Mouse (Mus musculus) MEL (cell line): ENCODE measurements around the gene Dnajc25. TPM values are rescaled to one million over a fixed set of nuclear protein-coding genes. Genes with fewer than 3 reads are reported as not detected.

Source experiments
- DNase-seq: peaks from one replicate; pipeline ENCODE4 v3.0.0; 2011; ENCODE audit warnings: low read depth, low spot score
- H3K27ac ChIP-seq: 2 replicates; pipeline ENCODE4 v1.5.1; 2012; ENCODE audit warnings: low read depth, mild to moderate bottlenecking, control low read depth, low read length, moderate library complexity; ENCODE audit not compliant: control insufficient read depth
- H3K27me3 ChIP-seq, 2 experiments: fragments of 150-350 bp in 1 of 2; sonication (generic) in 1 of 2; 2 replicates each; pipeline ENCODE4 v1.6.1; 2012; ENCODE audit warnings: low read length in 2 of 2, mild to moderate bottlenecking in 2 of 2, improper control_type of control experiment in 1 of 2, moderate library complexity in 1 of 2; ENCODE audit not compliant: insufficient read depth in 2 of 2, control insufficient read depth in 1 of 2
- H3K36me3 ChIP-seq, 2 experiments: 2 replicates each; pipeline ENCODE4 v1.6.1; 2012 to 2014; ENCODE audit warnings: low read length in 2 of 2, improper control_type of control experiment in 1 of 2, inconsistent platforms in 1 of 2, mild to moderate bottlenecking in 1 of 2; ENCODE audit not compliant: insufficient read depth in 2 of 2, control insufficient read depth in 1 of 2
- H3K4me1 ChIP-seq, 2 experiments: fragments of 150-350 bp in 1 of 2; sonication (generic) in 1 of 2; 2 replicates each; pipeline ENCODE4 v1.6.1; 2012; ENCODE audit warnings: low read length in 2 of 2, improper control_type of control experiment in 1 of 2, mild to moderate bottlenecking in 1 of 2; ENCODE audit not compliant: insufficient read depth in 2 of 2, control insufficient read depth in 1 of 2
- H3K4me3 ChIP-seq, 2 experiments: fragments of 150-350 bp in 1 of 2; sonication (generic) in 1 of 2; 2 replicates each; pipeline ENCODE4 v1.5.1; 2012; ENCODE audit warnings: low read depth in 2 of 2, low read length in 2 of 2, mild to moderate bottlenecking in 2 of 2, moderate library complexity in 2 of 2, control low read depth in 1 of 2, improper control_type of control experiment in 1 of 2; ENCODE audit not compliant: control insufficient read depth in 1 of 2, insufficient read depth in 1 of 2
- H3K79me2 ChIP-seq: 2 replicates; pipeline ENCODE4 v1.6.1; 2012; ENCODE audit warnings: mild to moderate bottlenecking, low read length, moderate library complexity; ENCODE audit not compliant: control insufficient read depth, poor library complexity, insufficient read depth
- H3K9ac ChIP-seq: 2 replicates; pipeline ENCODE4 v1.6.1; 2012; ENCODE audit warnings: low read depth, mild to moderate bottlenecking, control low read depth, low read length, moderate library complexity; ENCODE audit not compliant: control insufficient read depth, poor library complexity, severe bottlenecking
- H3K9me3 ChIP-seq: fragments of 150-350 bp; sonication (generic); replicated peaks from 2 replicates; pipeline ENCODE4 v1.6.1; 2012; ENCODE audit warnings: mild to moderate bottlenecking, low read length, improper control_type of control experiment, moderate library complexity; ENCODE audit not compliant: insufficient read depth
- BHLHE40 ChIP-seq: IDR thresholded peaks from 2 replicates; pipeline ENCODE4 v1.6.1; 2012; ENCODE audit warnings: low read depth, mild to moderate bottlenecking, inconsistent platforms, low read length, improper control_type of control experiment, borderline replicate concordance
- CHD1 ChIP-seq: IDR thresholded peaks from 2 replicates; pipeline ENCODE4 v1.6.1; 2012; ENCODE audit warnings: low read depth, mild to moderate bottlenecking, inconsistent platforms, low read length, improper control_type of control experiment
- CHD2 ChIP-seq: IDR thresholded peaks from 2 replicates; pipeline ENCODE4 v1.6.1; 2011; ENCODE audit warnings: low read length, improper control_type of control experiment
- E2F4 ChIP-seq: IDR thresholded peaks from 2 replicates; pipeline ENCODE4 v1.6.1; 2011; ENCODE audit warnings: low read depth, low read length, improper control_type of control experiment, borderline replicate concordance
- ELF1 ChIP-seq: IDR thresholded peaks from 2 replicates; pipeline ENCODE4 v1.6.1; 2014; ENCODE audit warnings: low read depth, mild to moderate bottlenecking, inconsistent platforms, low read length, improper control_type of control experiment, moderate library complexity
- EP300 ChIP-seq, 2 experiments: IDR thresholded peaks; 2 replicates each; pipeline ENCODE4 v1.6.1; 2011; ENCODE audit warnings: improper control_type of control experiment in 2 of 2, low read length in 2 of 2, low read depth in 1 of 2, mild to moderate bottlenecking in 1 of 2
- ETS1 ChIP-seq: IDR thresholded peaks from 2 replicates; pipeline ENCODE4 v1.6.1; 2012; ENCODE audit warnings: low read depth, mild to moderate bottlenecking, inconsistent platforms, low read length, improper control_type of control experiment, moderate library complexity
- GABPA ChIP-seq: IDR thresholded peaks from 2 replicates; pipeline ENCODE4 v1.6.1; 2012; ENCODE audit warnings: low read depth, mild to moderate bottlenecking, inconsistent platforms, low read length, improper control_type of control experiment, moderate library complexity
- GATA1 ChIP-seq: IDR thresholded peaks from 2 replicates; pipeline ENCODE4 v1.6.1; 2011; ENCODE audit warnings: low read depth, low read length, improper control_type of control experiment
- HCFC1 ChIP-seq: IDR thresholded peaks from 2 replicates; pipeline ENCODE4 v1.6.1; 2012; ENCODE audit warnings: low read depth, mild to moderate bottlenecking, inconsistent platforms, low read length, improper control_type of control experiment, moderate library complexity
- JUND ChIP-seq: IDR thresholded peaks from 2 replicates; pipeline ENCODE4 v1.6.1; 2011; ENCODE audit warnings: low read depth, mild to moderate bottlenecking, improper control_type of control experiment, low read length
- KAT2A ChIP-seq: conservative IDR thresholded peaks from 2 replicates; pipeline ENCODE4 v1.6.1; 2012; ENCODE audit warnings: low read depth, low read length, improper control_type of control experiment, inconsistent platforms
- MAFK ChIP-seq: IDR thresholded peaks from 2 replicates; pipeline ENCODE4 v1.6.1; 2011; ENCODE audit warnings: low read depth, mild to moderate bottlenecking, low read length, improper control_type of control experiment, borderline replicate concordance
- MAX ChIP-seq: IDR thresholded peaks from 2 replicates; pipeline ENCODE4 v1.6.1; 2011; ENCODE audit warnings: low read length, improper control_type of control experiment
- MAZ ChIP-seq: IDR thresholded peaks from 2 replicates; pipeline ENCODE4 v1.6.1; 2012; ENCODE audit warnings: low read depth, mild to moderate bottlenecking, inconsistent platforms, low read length, improper control_type of control experiment
- MEF2A ChIP-seq: IDR thresholded peaks from 2 replicates; pipeline ENCODE4 v1.6.1; 2014; ENCODE audit warnings: low read depth, mild to moderate bottlenecking, inconsistent platforms, low read length, improper control_type of control experiment; ENCODE audit not compliant: poor library complexity, insufficient replicate concordance, severe bottlenecking; ENCODE audit errors: extremely low read depth
- MXI1 ChIP-seq: IDR thresholded peaks from 2 replicates; pipeline ENCODE4 v1.6.1; 2011; ENCODE audit warnings: mild to moderate bottlenecking, low read depth, low read length, improper control_type of control experiment
- NELFE ChIP-seq: IDR thresholded peaks from 2 replicates; pipeline ENCODE4 v1.6.1; 2011; ENCODE audit warnings: low read depth, low read length, improper control_type of control experiment
- NRF1 ChIP-seq: IDR thresholded peaks from 2 replicates; pipeline ENCODE4 v1.6.1; 2014; ENCODE audit warnings: low read depth, mild to moderate bottlenecking, inconsistent platforms, low read length, improper control_type of control experiment, moderate library complexity; ENCODE audit not compliant: poor library complexity, insufficient read depth, severe bottlenecking
- POLR2A ChIP-seq, 2 experiments: IDR thresholded peaks; 2 replicates each; pipeline ENCODE4 v1.6.1; 2011 to 2012; ENCODE audit warnings: low read length in 2 of 2, mild to moderate bottlenecking in 2 of 2, control low read depth in 1 of 2, improper control_type of control experiment in 1 of 2, low read depth in 1 of 2, moderate library complexity in 1 of 2; ENCODE audit not compliant: control insufficient read depth in 1 of 2, insufficient read depth in 1 of 2, poor library complexity in 1 of 2
- POLR2AphosphoS2 ChIP-seq: IDR thresholded peaks from 2 replicates; pipeline ENCODE4 v1.6.1; 2011; ENCODE audit warnings: low read length, improper control_type of control experiment
- RAD21 ChIP-seq: IDR thresholded peaks from 2 replicates; pipeline ENCODE4 v1.6.1; 2011; ENCODE audit warnings: mild to moderate bottlenecking, low read depth, low read length, improper control_type of control experiment
- RCOR1 ChIP-seq: IDR thresholded peaks from 2 replicates; pipeline ENCODE4 v1.6.1; 2012; ENCODE audit warnings: low read depth, mild to moderate bottlenecking, inconsistent platforms, low read length, improper control_type of control experiment
- SIN3A ChIP-seq: IDR thresholded peaks from 2 replicates; pipeline ENCODE4 v1.6.1; 2012; ENCODE audit warnings: low read length, improper control_type of control experiment, inconsistent platforms
- SMC3 ChIP-seq: IDR thresholded peaks from 2 replicates; pipeline ENCODE4 v1.6.1; 2011; ENCODE audit warnings: low read depth, low read length, improper control_type of control experiment
- TAL1 ChIP-seq: IDR thresholded peaks from 2 replicates; pipeline ENCODE4 v1.6.1; 2012; ENCODE audit warnings: mild to moderate bottlenecking, inconsistent platforms, low read length, moderate library complexity, mixed read lengths
- TBP ChIP-seq: IDR thresholded peaks from 2 replicates; pipeline ENCODE4 v1.8.0; 2011; ENCODE audit warnings: low read depth, low read length, improper control_type of control experiment
- TCF12 ChIP-seq: IDR thresholded peaks from 2 replicates; pipeline ENCODE4 v1.6.1; 2014; ENCODE audit warnings: low read depth, mild to moderate bottlenecking, inconsistent platforms, low read length, improper control_type of control experiment, moderate library complexity
- UBTF ChIP-seq: IDR thresholded peaks from 2 replicates; pipeline ENCODE4 v1.6.1; 2012; ENCODE audit warnings: low read depth, mild to moderate bottlenecking, inconsistent platforms, low read length, improper control_type of control experiment, moderate library complexity, borderline replicate concordance; ENCODE audit not compliant: insufficient read depth
- USF1 ChIP-seq: IDR thresholded peaks from 2 replicates; pipeline ENCODE4 v1.6.1; 2014; ENCODE audit warnings: low read depth, mild to moderate bottlenecking, inconsistent platforms, low read length, improper control_type of control experiment, moderate library complexity
- USF2 ChIP-seq, 2 experiments: IDR thresholded peaks; 2 replicates each; pipeline ENCODE4 v1.6.1; 2011 to 2012; ENCODE audit warnings: improper control_type of control experiment in 2 of 2, low read length in 2 of 2, borderline replicate concordance in 1 of 2, inconsistent platforms in 1 of 2, low read depth in 1 of 2, mild to moderate bottlenecking in 1 of 2; ENCODE audit not compliant: insufficient read depth in 1 of 2
- ZC3H11A ChIP-seq: IDR thresholded peaks from 2 replicates; pipeline ENCODE4 v1.6.1; 2012; ENCODE audit warnings: low read depth, mild to moderate bottlenecking, inconsistent platforms, low read length, improper control_type of control experiment
- ZMIZ1 ChIP-seq: IDR thresholded peaks from 2 replicates; pipeline ENCODE4 v1.6.1; 2012; ENCODE audit warnings: low read depth, mild to moderate bottlenecking, inconsistent platforms, low read length, improper control_type of control experiment, moderate library complexity
- ZNF384 ChIP-seq: IDR thresholded peaks from 2 replicates; pipeline ENCODE4 v1.6.1; 2012; ENCODE audit warnings: low read depth, mild to moderate bottlenecking, inconsistent platforms, low read length, improper control_type of control experiment
- polyA plus RNA-seq, 2 experiments: library from polyadenylated mRNA; stranded (reverse) in 1 of 2; unstranded in 1 of 2; fragments of >175 nt in 1 of 2; fragments of >200 nt in 1 of 2; gene quantifications; 2 replicates each; pipeline versions ENCODE4 v1.2.1 to v1.2.4; 2012; ENCODE audit warnings: low replicate concordance in 2 of 2, low read depth in 1 of 2; ENCODE audit not compliant: insufficient read length in 2 of 2, insufficient read depth in 1 of 2, missing spikeins in 1 of 2
- total RNA-seq: library from RNA; depleted of rRNA; stranded (reverse); fragments of 300-350 nt; gene quantifications from 2 replicates; pipeline ENCODE4 v1.2.3, GENCODE M21; 2012

Dnajc25 gene
- total and polyA plus RNA-seq, 3 experiments, result 6.6 to 11.8 TPM; not detected in 1

DNA sequence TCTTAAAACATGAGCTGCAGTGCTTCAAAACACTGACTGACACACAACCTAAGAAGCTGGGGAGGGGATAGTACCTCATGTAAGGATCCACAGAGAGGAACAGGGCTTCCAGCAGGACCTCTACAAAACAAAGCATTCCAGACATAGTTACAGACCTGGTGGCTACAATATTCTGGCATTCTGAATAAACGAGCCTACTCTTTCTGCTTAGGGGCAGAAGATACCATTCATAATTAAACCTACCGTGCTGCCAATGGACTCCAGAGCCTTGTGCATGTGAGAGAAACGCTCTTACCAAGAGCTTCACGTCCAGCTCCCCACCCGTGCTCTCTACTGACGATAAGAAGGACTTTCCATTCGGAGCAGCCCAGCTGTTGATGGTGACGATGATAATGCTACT, 12.1 kb upstream of the Dnajc25 start (continued):
- no peak for TF ChIP-seq TCF12
- no peak for TF ChIP-seq UBTF
- TF ChIP-seq ETS1, result no peak

DNA sequence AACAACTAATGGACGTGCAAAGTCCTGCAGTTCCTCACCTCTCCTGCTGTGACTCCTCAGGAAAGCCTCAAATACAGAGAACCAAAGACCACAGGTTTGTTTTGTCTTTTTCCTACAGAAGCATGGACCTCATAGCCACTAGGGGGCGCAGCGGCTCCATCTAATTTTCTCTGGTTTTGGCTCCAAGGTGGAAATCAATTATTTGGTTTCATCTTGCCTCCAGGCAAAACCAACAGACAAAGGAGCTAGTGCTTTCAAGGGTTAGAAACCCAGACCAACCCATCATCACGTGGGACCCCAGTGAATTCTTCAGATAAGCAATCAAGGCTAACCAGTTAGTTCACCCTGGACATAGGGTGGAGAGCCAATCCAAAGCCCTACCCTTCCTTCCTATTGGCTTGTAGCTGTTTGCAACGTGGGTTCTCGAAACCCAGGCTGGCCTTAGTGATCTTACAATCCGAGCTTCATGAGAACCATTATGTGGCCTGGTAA, 9.7 kb upstream of the Dnajc25 start:
- DNase-seq, result peak; percentile 89
- TF ChIP-seq POLR2A (IDR thresholded peaks at IDR 0.05; ENCODE audit: control insufficient read depth in 1 of 2, insufficient read depth in 1 of 2, low read depth in 1 of 2, low read length in 2 of 2, poor library complexity in 1 of 2) (no peak), SIN3A (peak; percentile 75), SMC3 (peak; percentile 90), TAL1 (0 out of 2 replicates have a peak, but pooled peaks have one; percentile 6), GATA1 (peak; percentile 52), NELFE (no peak), MAZ (no peak), BHLHE40 (no peak), RCOR1 (no peak), ZC3H11A (peak; percentile 80), HCFC1 (0 out of 2 replicates have a peak, but pooled peaks have one; percentile 35), ZMIZ1 (no peak), TCF12 (no peak), MAFK (no peak), TBP (0 out of 2 replicates have a peak, but pooled peaks have one; percentile 24), ZNF384 (no peak), MAX (peak; percentile 50; the same call in 1 of the 2 replicates), UBTF (no peak), POLR2AphosphoS2 (no peak), MEF2A (no peak), ELF1 (no peak), NRF1 (no peak), USF1 (peak; percentile 68), E2F4 (no peak), EP300 (IDR thresholded peaks at IDR 0.05; ENCODE audit: low read depth in 1 of 2, low read length in 2 of 2) (peak in 1 of 2 experiments; percentile 22; a peak in 1 of 4 replicates), USF2 (IDR thresholded peaks at IDR 0.05; ENCODE audit: borderline replicate concordance in 1 of 2, insufficient read depth in 1 of 2, low read depth in 1 of 2, low read length in 2 of 2) (no peak), ETS1 (no peak), GABPA (no peak), JUND (no peak), RAD21 (peak; percentile 94), CHD2 (no peak), KAT2A (no peak), MXI1 (peak; percentile 14; the same call in 1 of the 2 replicates), CHD1 (no peak)

More for the DNA sequence above, 9.7 kb upstream of the Dnajc25 start:
- peak overlapping the region; percentile 22; the same call in 1 of the 2 replicates for H3K27ac ChIP-seq
- H3K27me3 ChIP-seq, result no peaks in the 10 kb centered on the region
- H3K9ac ChIP-seq, result peak overlapping the region; percentile 41
- H3K9me3 ChIP-seq, result no peaks in the 10 kb centered on the region
- no peaks in the 10 kb centered on the region; the same call in 1 of the 2 replicates for H3K79me2 ChIP-seq
- H3K4me3 ChIP-seq, result peak overlapping the region; percentile 48 to 89
- peaks cover 16 to 25% of the 10 kb centered on the region in 2 experiments for H3K4me1 ChIP-seq
- peaks cover 0 to 28% of the 10 kb centered on the region in 2 experiments; a peak in 2 of 4 replicates for H3K36me3 ChIP-seq
